Mouse (Mus musculus) hindbrain, embryonic 14.5 days (tissue): ENCODE measurements around the gene Prickle1. TPM values are rescaled to one million over a fixed set of nuclear protein-coding genes. Genes with fewer than 3 reads are reported as not detected.

ENCODE experiments used
- ATAC-seq: fragments of 200-750 bp; cut with Nextera tagmentation; 2 replicates; pipeline ENCODE4 v1.8.0; 2017; ENCODE audit warnings: moderate number of reproducible peaks, mild to moderate bottlenecking, moderate TSS enrichment, moderate library complexity; ENCODE audit not compliant: low FRiP score
- DNase-seq: peaks from one replicate; pipeline ENCODE4 v3.0.0-alpha.2; 2015; ENCODE audit warnings: low spot score
- H3K27ac ChIP-seq: fragments of 300-500 bp; sonication (generic); 2 replicates; pipeline ENCODE4 v1.5.1; 2014; ENCODE audit warnings: mild to moderate bottlenecking, moderate library complexity
- H3K27me3 ChIP-seq: fragments of 300-500 bp; sonication (generic); 2 replicates; pipeline ENCODE4 v1.6.1; 2014; ENCODE audit warnings: mild to moderate bottlenecking, low read length, mixed read lengths; ENCODE audit not compliant: control insufficient read depth, insufficient read depth
- H3K36me3 ChIP-seq: fragments of 300-500 bp; sonication (generic); replicated peaks from 2 replicates; pipeline ENCODE4 v1.6.1; 2014; ENCODE audit not compliant: control insufficient read depth, insufficient read depth
- H3K4me1 ChIP-seq: fragments of 300-500 bp; sonication (generic); replicated peaks from 2 replicates; pipeline ENCODE4 v1.6.1; 2014; ENCODE audit warnings: antibody characterized with exemption, low read length, mixed read lengths; ENCODE audit not compliant: control insufficient read depth, insufficient read depth
- H3K4me2 ChIP-seq: fragments of 300-500 bp; sonication (generic); replicated peaks from 2 replicates; pipeline ENCODE4 v1.6.1; 2014; ENCODE audit warnings: mild to moderate bottlenecking, moderate library complexity
- H3K4me3 ChIP-seq: fragments of 300-500 bp; sonication (generic); replicated peaks from 2 replicates; pipeline ENCODE4 v1.5.1; 2014; ENCODE audit warnings: mild to moderate bottlenecking, low read length
- H3K9ac ChIP-seq: fragments of 300-500 bp; sonication (generic); 2 replicates; pipeline ENCODE4 v1.6.1; 2014
- H3K9me3 ChIP-seq: fragments of 300-500 bp; sonication (generic); 2 replicates; pipeline ENCODE4 v1.6.1; 2016; ENCODE audit warnings: low read length; ENCODE audit not compliant: control insufficient read depth
- WGBS: fragments of 180-500 bp; shearing (Covaris S2); extraction: QIAGEN DNeasy Blood & Tissue Kit; methylation state at CpG from one replicate; pipeline ENCODE4 v1.1.7; 2014; 5-methylcytosine and 5-hydroxymethylcytosine counted together
- polyA plus RNA-seq: library from polyadenylated mRNA; unstranded; fragments of >200 nt; fragmentation: Nextera tagmentation; extraction: Ambion mirVana; gene quantifications from 2 replicates; pipeline ENCODE4 v1.2.1, GENCODE M21; 2014

The Prickle1 gene
- polyA plus RNA-seq, 1 experiment from 2014 or later = 27.2 TPM

GRCm38 (mm10) chr15:93596991-93597390 lies 1.3 kb upstream of the Prickle1 start:
- no peak for DNase-seq
- no peak overlapping the region for H3K9ac ChIP-seq
- no peaks in the 10 kb centered on the region for H3K9me3 ChIP-seq
- peak overlapping the region; percentile 66; the same call in 1 of the 2 replicates for H3K4me2 ChIP-seq
- peaks cover 17% of the 10 kb centered on the region for H3K4me1 ChIP-seq
- H3K27ac ChIP-seq = no peak overlapping the region
- H3K27me3 ChIP-seq = no peaks in the 10 kb centered on the region
- 66% methylated on average over 11 of the region's 11 CpGs for WGBS
- no peak overlapping the region for H3K4me3 ChIP-seq
- H3K36me3 ChIP-seq = no peaks in the 10 kb centered on the region
- ATAC-seq = no peak

- peak overlapping the region; percentile 95 for H3K9ac ChIP-seq
- peak overlapping the region; percentile 92 for H3K4me3 ChIP-seq
- H3K27ac ChIP-seq = peak overlapping the region; percentile 91
- no peaks in the 10 kb centered on the region for H3K9me3 ChIP-seq
- DNase-seq (peak; percentile 66), ATAC-seq (peak; percentile 51)
- H3K4me2 ChIP-seq = peak overlapping the region; percentile 66
- WGBS = under 1% methylated on average over 11 of the region's 11 CpGs
- H3K27me3 ChIP-seq = no peaks in the 10 kb centered on the region
- H3K4me1 ChIP-seq = peaks cover 22% of the 10 kb centered on the region
- no peaks in the 10 kb centered on the region for H3K36me3 ChIP-seq
These were observed 594 bp upstream of the Prickle1 start for GRCm38 (mm10) chr15:93596285-93596684.

GRCm38 (mm10) chr15:93594888-93595698 lies 598 bp downstream of the Prickle1 start:
- peak overlapping the region; percentile 92 for H3K4me3 ChIP-seq
- H3K9me3 ChIP-seq = no peaks in the 10 kb centered on the region
- peak overlapping the region; percentile 91 for H3K27ac ChIP-seq
- no peaks in the 10 kb centered on the region for H3K27me3 ChIP-seq
- WGBS = under 1% methylated on average over 64 of the region's 64 CpGs
- DNase-seq = peak; percentile 62
- peak overlapping the region; percentile 66 for H3K4me2 ChIP-seq
- peak overlapping the region; percentile 95 for H3K9ac ChIP-seq
- ATAC-seq = peak; percentile 75
- no peaks in the 10 kb centered on the region for H3K36me3 ChIP-seq
- H3K4me1 ChIP-seq = peaks cover 28% of the 10 kb centered on the region

GRCm38 (mm10) chr15:93594296-93594887 lies 1.3 kb downstream of the Prickle1 start:
- DNase-seq (peak; percentile 41), ATAC-seq (no peak)
- H3K4me3 ChIP-seq = peak overlapping the region; percentile 92
- no peaks in the 10 kb centered on the region for H3K9me3 ChIP-seq
- H3K27me3 ChIP-seq = no peaks in the 10 kb centered on the region
- H3K27ac ChIP-seq = peak overlapping the region; percentile 91
- no peaks in the 10 kb centered on the region for H3K36me3 ChIP-seq
- H3K9ac ChIP-seq = peak overlapping the region; percentile 95
- peaks cover 28% of the 10 kb centered on the region for H3K4me1 ChIP-seq
- H3K4me2 ChIP-seq = peak overlapping the region; percentile 66
- WGBS = 22% methylated on average over 10 of the region's 10 CpGs

- Histone ChIP-seq H3K27me3 (no peaks in the 10 kb centered on the region), H3K27ac (no peak overlapping the region), H3K9me3 (no peaks in the 10 kb centered on the region), H3K4me3 (no peak overlapping the region), H3K4me1 (peaks cover 28% of the 10 kb centered on the region), H3K9ac (no peak overlapping the region), H3K4me2 (peak overlapping the region; percentile 66), H3K36me3 (no peaks in the 10 kb centered on the region)
- DNase-seq = no peak
- no peak for ATAC-seq
- WGBS = 87% methylated on average over 3 of the region's 3 CpGs
These were observed 3.1 kb downstream of the Prickle1 start for GRCm38 (mm10) chr15:93592596-93592995.

GRCm38 (mm10) chr15:93591831-93592321 lies 3.8 kb downstream of the Prickle1 start:
- Histone ChIP-seq H3K9ac (peak overlapping the region; percentile 61), H3K4me1 (peaks cover 28% of the 10 kb centered on the region), H3K4me3 (peak overlapping the region; percentile 31), H3K4me2 (peak overlapping the region; percentile 66), H3K9me3 (no peaks in the 10 kb centered on the region), H3K36me3 (no peaks in the 10 kb centered on the region), H3K27me3 (no peaks in the 10 kb centered on the region), H3K27ac (0 out of 2 replicates have a peak overlapping the region, but pooled peaks have one; percentile 17)
- no peak for ATAC-seq
- DNase-seq = peak; percentile 47
- 2% methylated on average over 12 of the region's 12 CpGs for WGBS

- Histone ChIP-seq H3K4me1 (peaks cover 28% of the 10 kb centered on the region), H3K27me3 (no peaks in the 10 kb centered on the region), H3K4me3 (peak overlapping the region; percentile 31), H3K9ac (peak overlapping the region; percentile 61), H3K36me3 (no peaks in the 10 kb centered on the region), H3K27ac (0 out of 2 replicates have a peak overlapping the region, but pooled peaks have one; percentile 17), H3K9me3 (no peaks in the 10 kb centered on the region), H3K4me2 (peak overlapping the region; percentile 66)
- 36% methylated on average over 7 of the region's 7 CpGs for WGBS
- DNase-seq (no peak), ATAC-seq (no peak)
These were observed 4.3 kb downstream of the Prickle1 start for GRCm38 (mm10) chr15:93591371-93591770.

- Histone ChIP-seq H3K9me3 (no peaks in the 10 kb centered on the region), H3K4me2 (no peak overlapping the region), H3K27ac (no peak overlapping the region), H3K27me3 (no peaks in the 10 kb centered on the region), H3K36me3 (no peaks in the 10 kb centered on the region), H3K4me3 (no peak overlapping the region), H3K4me1 (peaks cover 18% of the 10 kb centered on the region), H3K9ac (no peak overlapping the region)
- no peak for ATAC-seq
- no peak for DNase-seq
- 85% methylated on average over 6 of the region's 6 CpGs for WGBS
These were observed 7.3 kb downstream of the Prickle1 start for GRCm38 (mm10) chr15:93588401-93588800.

- WGBS = 74% methylated on average over 8 of the region's 8 CpGs
- H3K36me3 ChIP-seq = no peaks in the 10 kb centered on the region
- no peaks in the 10 kb centered on the region for H3K27me3 ChIP-seq
These were observed 8.0 kb downstream of the Prickle1 start for GRCm38 (mm10) chr15:93587660-93588059.

More at GRCm38 (mm10) chr15:93587660-93588059, 8.0 kb downstream of the Prickle1 start:
- Histone ChIP-seq H3K9me3 (no peaks in the 10 kb centered on the region), H3K4me1 (peaks cover 15% of the 10 kb centered on the region), H3K4me3 (no peak overlapping the region), H3K9ac (no peak overlapping the region), H3K27ac (no peak overlapping the region), H3K4me2 (no peak overlapping the region)
- ATAC-seq (no peak), DNase-seq (no peak)
